Mouse (Mus musculus) embryonic fibroblast, embryonic 13.5 days (primary cell): ENCODE measurements around the gene Gzmm.

Source experiments
- CTCF ChIP-seq: IDR thresholded peaks from 2 replicates; pipeline ENCODE4 v1.5.1; 2011; ENCODE audit warnings: mild to moderate bottlenecking, control low read depth, low read length, moderate library complexity, borderline replicate concordance; ENCODE audit not compliant: insufficient read depth
- POLR2A ChIP-seq: IDR thresholded peaks from 2 replicates; pipeline ENCODE4 v1.6.1; 2011; ENCODE audit warnings: low read depth, mild to moderate bottlenecking, control low read depth, low read length, moderate library complexity

- TF ChIP-seq POLR2A: no peak
- TF ChIP-seq CTCF: no peak
These were observed 27.0 kb upstream of the Gzmm start for GRCm38 (mm10) chr10:79661861-79662260.
